Mouse (Mus musculus) left cerebral cortex, postnatal 14 days (tissue): ENCODE measurements around the gene Pi4k2b. TPM values are rescaled to one million over a fixed set of nuclear protein-coding genes. Genes with fewer than 3 reads are reported as not detected.
"Not testable (repeated sequence)": the region's sequence is repeated elsewhere in the genome, so short reads cannot be mapped to it uniquely, and the experiment has no call there.

Experiments
- DNase-seq, 2 experiments: peaks; one replicate each; pipeline ENCODE4 v3.0.0; 2021 to 2022; ENCODE audit warnings: low spot score in 2 of 2, mixed read lengths in 1 of 2
- intact Hi-C: fragments of 180-260 bp; cut with DNase I; formaldehyde crosslinking; loops from one replicate; pipeline ENCODE4 v1.15.1; 2025
- long read RNA-seq, 2 experiments: library from polyadenylated mRNA; stranded (forward); transcript quantifications; one replicate each; pipeline ENCODE4 v2.0.0; 2021
- total RNA-seq, 2 experiments: library from RNA; stranded (reverse); gene quantifications; 2 replicates each; pipeline ENCODE4 v1.2.3; 2021

Gene Pi4k2b
- 1 to 10 TPM; 1.5 to 2.0 TPM for total RNA-seq
- long read RNA-seq, experiment 1, partial matches to known transcripts = 1 of 8 reads
- long read RNA-seq, experiment 1, other reads (novel, unspliced or antisense) = 2 of 8 reads
- long read RNA-seq, experiment 2, partial matches to known transcripts = 0 of 2 reads
- long read RNA-seq, experiment 2, other reads (novel, unspliced or antisense) = 0 of 2 reads

- intact Hi-C loops = no loop called here
- peak; percentile 12 to 51 for DNase-seq
These were observed at the start of gene Pi4k2b for GRCm38 (mm10) chr5:52741391-52742111. Gene Pi4k2b, plus strand, starts transcription at chr5:52741574.

- no peak for DNase-seq
- intact Hi-C loops = no loop called here
These were observed 44.1 kb upstream of the Pi4k2b start for GRCm38 (mm10) chr5:52697291-52697690.

GRCm38 (mm10) chr5:52697882-52698440, 43.4 kb upstream of the Pi4k2b start:
- intact Hi-C loops, DNase-seq: not testable (repeated sequence)

GRCm38 (mm10) chr5:52704562-52704961, 36.8 kb upstream of the Pi4k2b start:
- intact Hi-C loops = no loop called here

GRCm38 (mm10) chr5:52712704-52713103, 28.7 kb upstream of the Pi4k2b start:
- no peak for DNase-seq
- intact Hi-C loops = no loop called here

More at GRCm38 (mm10) chr5:52704562-52704961, 36.8 kb upstream of the Pi4k2b start:
- no peak for DNase-seq

- intact Hi-C loops = no loop called here
- DNase-seq = no peak
These were observed 24.5 kb upstream of the Pi4k2b start for GRCm38 (mm10) chr5:52716742-52717448.

- intact Hi-C loops = no loop called here
- DNase-seq = peak; percentile 0 to 9
These were observed 20.4 kb upstream of the Pi4k2b start for GRCm38 (mm10) chr5:52721003-52721402.

GRCm38 (mm10) chr5:52727747-52728146, 13.6 kb upstream of the Pi4k2b start:
- intact Hi-C loops = no loop called here
- no peak for DNase-seq

- no peak for DNase-seq
- intact Hi-C loops = no loop called here
These were observed 8.6 kb upstream of the Pi4k2b start for GRCm38 (mm10) chr5:52732811-52733210.

- DNase-seq = no peak
- intact Hi-C loops = no loop called here
These were observed 5.3 kb upstream of the Pi4k2b start for GRCm38 (mm10) chr5:52736046-52736445.

- peak in 1 of 2 experiments; percentile 2 for DNase-seq
- intact Hi-C loops = no loop called here
These were observed 889 bp downstream of the Pi4k2b start for GRCm38 (mm10) chr5:52742112-52742813.

- DNase-seq = no peak
- intact Hi-C loops = no loop called here
These were observed 1.9 kb downstream of the Pi4k2b start for GRCm38 (mm10) chr5:52743231-52743630.

- DNase-seq = no peak
- intact Hi-C loops = no loop called here
These were observed 5.5 kb downstream of the Pi4k2b start for GRCm38 (mm10) chr5:52746920-52747319.

GRCm38 (mm10) chr5:52748732-52749131, 7.4 kb downstream of the Pi4k2b start:
- DNase-seq = no peak
- intact Hi-C loops = no loop called here

GRCm38 (mm10) chr5:52753146-52753545, 11.8 kb downstream of the Pi4k2b start:
- intact Hi-C loops = no loop called here
- no peak for DNase-seq

- DNase-seq = no peak
- intact Hi-C loops = no loop called here
These were observed 12.8 kb downstream of the Pi4k2b start for GRCm38 (mm10) chr5:52754196-52754595.

- DNase-seq = no peak
- intact Hi-C loops = no loop called here
These were observed 14.0 kb downstream of the Pi4k2b start for GRCm38 (mm10) chr5:52755337-52755736.

- no peak for DNase-seq
- intact Hi-C loops = no loop called here
These were observed 14.6 kb downstream of the Pi4k2b start for GRCm38 (mm10) chr5:52755989-52756388.

- intact Hi-C loops = no loop called here
- no peak for DNase-seq
These were observed 21.2 kb downstream of the Pi4k2b start for GRCm38 (mm10) chr5:52762586-52762985.

- intact Hi-C loops = no loop called here
- DNase-seq = no peak
These were observed 32.9 kb downstream of the Pi4k2b start for GRCm38 (mm10) chr5:52774267-52774666.
